Mouse (Mus musculus): ENCODE measurements around the gene Qsox1.

The Qsox1 gene

DNA sequence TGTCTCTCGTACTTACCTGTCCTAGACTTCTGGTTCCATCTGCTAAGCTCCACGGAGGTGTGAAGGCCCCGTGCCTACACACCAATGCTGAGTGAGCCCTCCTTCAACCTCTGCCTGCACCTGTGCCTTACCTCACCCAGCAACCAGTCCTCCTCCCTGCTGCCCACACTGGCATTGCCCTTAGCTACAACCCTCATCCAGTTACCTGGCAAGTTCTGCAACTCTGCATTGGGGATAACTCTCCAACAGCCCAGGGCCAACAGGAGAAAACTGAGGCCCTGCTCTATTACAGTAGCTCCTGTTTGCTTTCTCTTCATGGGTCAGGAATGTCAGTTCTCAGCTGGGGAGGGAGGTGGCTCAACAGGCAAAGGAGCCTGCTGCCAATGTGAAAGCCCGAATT, 14.7 kb downstream of the Qsox1 start:
- no peak for DNase-seq

DNA sequence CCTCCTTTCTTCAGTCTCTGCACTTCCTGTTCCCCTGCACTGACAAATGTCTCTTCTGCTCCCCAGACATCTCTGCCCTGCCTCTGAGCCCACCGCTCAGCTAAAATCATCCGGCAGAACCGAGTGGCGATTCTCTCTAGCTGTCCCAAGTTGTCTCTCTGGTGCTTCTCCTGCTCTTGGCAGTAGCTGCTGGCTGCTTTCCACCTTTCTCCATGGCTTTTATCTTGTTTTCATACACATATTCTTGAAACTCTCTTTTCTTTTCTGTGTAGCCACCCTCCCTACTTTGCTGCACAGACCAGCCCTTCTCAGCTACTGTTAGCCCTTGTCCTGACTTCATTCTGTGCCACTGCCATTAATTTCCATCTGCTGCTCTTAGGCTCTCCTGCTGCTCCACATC, 15.3 kb downstream of the Qsox1 start:
- DNase-seq = no peak

DNA sequence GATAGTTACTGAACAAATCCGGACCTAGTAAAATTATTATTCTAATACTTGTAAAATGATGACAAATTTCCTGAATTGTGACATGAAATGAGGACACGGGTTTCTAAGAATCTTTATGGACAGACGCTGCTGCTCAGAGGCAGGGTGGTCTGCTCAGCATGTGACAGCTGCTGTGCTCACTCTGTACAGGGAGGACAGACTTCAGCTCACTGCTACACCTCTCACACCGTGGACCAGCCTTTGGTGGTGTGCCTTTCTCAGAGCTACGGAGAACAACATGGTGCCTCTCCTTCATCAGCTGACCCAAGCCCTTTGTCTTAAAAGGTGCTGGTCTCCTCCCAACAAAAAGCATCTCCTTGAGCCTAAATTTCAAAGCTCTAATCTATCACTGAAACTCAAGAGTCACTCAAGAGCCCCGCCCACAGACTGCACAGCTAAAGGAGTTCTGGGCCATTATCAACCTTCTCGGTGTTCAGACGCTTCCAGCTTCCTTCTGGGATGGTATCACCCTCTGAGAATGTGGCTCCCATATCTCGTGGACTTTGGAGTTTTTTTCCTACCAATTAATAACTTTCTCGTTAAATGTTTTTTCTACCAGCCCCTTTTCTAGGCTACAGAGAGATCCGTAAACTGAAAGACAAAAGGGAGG, 15.8 kb downstream of the Qsox1 start:
- no peak for DNase-seq

DNA sequence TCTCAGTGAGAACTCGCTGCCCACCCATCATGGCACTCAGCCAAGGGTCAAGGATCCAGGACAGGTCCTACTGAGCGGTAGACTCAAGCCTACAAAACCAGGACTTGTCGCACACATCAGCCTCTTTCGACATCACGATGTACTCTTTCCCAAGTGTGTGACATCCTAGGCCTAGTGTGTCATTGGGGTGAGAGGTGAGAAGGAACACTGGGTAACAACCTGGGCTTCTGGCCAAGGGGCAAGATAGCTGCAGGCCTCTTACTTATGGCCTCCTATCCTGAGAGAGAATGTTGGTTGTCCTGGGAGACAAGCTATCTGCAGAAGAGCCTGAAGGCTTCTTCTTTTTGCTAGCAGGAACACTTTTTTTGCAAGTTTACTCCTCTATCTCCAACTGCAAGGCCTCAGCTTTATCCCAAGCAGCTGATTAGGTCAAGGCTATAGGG, 16.9 kb downstream of the Qsox1 start:
- DNase-seq = no peak

DNA sequence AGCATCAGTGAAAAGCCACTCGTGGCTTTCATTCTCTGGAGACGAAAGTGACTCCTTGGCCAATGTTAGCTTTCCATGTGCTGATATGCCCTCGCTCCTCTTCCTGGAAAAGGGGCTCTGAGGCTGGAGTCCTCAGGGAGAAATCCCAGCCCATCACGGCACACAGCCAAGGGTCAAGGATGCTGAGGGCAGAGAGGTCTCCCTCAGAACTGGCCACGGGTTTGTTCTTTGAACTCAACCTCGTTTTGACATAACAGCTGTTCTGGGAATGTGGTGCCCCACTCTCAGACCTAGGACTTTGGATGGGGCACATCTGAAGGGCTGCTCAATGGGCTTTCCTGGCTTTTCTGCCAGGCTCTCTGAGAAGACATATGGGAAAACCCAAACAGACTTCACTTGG, 17.8 kb downstream of the Qsox1 start:
- no peak for DNase-seq

DNA sequence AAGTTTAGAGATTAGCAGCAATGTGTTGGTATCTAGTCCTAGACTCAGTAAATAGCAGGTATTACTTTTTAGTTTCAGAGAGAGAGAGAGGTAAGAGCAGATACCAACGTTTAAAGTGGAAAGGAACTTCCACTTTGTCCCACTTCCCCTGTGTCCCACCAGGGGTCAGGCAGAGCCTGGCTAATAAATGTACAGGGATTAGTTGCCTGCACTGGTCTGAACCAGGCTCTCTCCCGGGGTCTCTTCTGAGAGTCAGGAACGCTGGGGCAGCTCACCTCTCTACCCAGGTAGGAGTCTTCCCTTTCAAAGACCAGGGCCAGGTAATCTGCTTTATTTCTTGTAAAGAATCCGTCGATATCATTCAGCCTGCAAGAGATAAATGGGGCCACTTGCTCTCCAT, 20.8 kb downstream of the Qsox1 start:
- no peak for DNase-seq

DNA sequence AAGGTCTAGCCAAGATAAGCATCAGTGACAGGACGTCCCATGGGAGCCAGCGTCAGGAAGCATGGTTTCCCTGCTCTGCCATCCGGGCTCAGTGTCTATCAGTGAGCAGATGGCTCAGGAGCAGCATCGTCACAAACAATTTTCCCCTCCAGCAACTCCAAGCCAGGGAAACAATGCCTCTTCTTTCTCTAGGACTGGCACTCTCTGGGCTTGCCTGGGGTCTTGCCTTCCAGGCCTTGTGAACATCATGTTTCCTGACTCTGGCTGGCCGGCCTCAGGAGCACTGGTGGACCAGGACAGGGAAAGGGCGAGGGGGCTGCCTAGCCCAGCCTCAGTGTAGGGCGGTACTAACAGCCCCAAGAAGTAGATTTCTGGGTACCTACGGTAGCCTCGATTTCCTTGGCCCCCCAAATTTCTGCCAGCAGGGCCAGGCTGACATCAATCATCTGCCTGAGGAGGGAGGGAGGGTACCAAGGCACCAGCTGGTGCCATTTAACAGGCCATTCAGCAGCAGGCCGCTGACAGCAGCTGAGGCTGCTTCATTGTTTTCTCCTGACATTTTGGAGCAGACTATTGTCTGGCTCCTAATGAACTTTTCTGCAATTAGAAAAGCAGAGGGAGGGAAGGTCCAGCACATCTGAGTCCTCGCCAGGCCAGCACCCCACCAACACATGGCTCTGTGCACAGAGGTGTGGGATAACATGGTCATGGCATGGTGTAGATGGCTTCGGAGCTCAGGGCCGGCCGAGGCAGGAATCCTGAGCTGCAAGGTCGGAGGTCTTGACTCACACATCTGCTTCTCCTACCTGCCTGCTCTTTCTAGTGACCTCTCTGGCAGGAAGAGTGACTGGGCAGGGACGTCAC, 22.3 kb downstream of the Qsox1 start:
- DNase-seq = no peak

DNA sequence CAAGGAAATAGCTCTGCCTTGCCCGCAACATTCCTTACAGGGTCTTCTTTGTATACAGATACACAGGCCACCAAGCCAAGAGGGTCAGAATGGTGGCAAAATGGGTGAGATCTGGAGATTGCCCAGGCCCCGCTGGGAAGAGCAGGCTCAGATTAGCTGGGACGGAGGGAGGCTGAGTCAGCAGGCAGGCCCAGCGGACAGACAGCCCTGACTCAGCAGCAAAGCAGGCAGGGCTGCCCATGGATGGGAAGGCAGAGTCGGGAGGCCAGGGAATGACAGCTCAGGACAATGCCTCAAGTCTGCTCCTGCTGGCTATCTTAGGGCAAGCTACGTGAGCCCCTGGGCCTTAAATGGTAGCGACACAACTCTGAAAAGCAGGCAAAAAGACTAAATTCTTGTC, 26.8 kb downstream of the Qsox1 start:
- DNase-seq = no peak

DNA sequence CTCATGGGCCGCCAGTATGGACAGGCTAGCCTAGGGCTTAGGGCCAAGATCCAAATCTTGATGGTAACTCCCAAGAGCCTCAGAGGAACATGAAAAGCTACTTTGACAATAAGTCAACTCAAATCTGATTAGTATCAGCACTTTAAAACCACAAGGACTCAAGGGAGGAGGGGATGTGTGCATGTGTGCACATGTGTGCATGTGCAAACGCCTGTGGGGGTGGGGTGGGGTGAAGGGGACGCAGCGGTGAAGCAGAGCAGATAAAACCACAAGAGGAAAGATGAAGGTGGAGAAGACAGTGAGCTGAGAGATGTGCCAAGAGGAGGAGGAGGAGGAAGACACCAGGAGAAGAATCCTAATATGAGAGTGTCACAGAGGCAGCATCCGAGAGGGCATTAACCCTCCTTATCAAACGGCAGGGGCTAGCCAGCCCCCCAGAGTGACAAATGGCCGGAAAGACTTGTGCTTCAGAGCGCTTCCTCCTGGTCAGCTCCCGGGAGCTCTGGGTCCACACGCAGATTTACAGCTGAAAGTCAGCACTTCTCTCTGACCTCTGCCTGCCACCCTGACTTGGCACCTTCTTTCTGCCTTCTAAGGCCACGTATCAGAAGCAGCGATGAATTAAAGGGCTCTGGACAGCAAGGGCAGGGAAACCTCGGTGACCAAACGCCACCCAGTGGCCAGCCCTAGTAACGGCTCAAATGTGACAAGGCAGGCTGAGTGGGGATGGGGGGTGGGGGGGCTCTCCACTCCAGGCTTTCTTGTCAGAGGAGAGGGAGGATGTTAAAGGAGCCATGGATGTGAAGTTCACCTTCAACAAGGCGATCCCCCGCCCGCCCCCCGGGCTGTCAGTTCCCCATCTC, 28.1 kb downstream of the Qsox1 start:
- peak; percentile 45 to 55 for DNase-seq

DNA sequence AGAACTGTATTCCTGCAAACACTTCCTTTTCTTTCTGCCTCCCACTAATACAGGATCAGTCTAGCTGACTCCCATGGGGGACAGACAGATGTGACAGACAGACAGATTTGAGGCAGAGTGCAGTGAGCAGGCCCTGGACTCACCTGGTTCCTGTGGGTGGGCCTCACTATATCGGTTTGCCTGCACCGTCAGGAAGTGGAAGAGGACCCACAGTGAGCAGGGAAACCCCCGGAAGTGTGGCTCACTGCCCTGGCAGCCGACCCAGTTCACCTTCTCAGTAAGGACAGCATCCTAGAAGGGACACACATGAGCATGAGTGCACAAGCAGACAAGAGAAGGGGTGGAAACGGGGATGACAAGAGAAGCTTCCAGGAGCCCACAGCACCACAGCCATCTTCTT, 30.3 kb downstream of the Qsox1 start:
- DNase-seq = peak; percentile 54 to 70

DNA sequence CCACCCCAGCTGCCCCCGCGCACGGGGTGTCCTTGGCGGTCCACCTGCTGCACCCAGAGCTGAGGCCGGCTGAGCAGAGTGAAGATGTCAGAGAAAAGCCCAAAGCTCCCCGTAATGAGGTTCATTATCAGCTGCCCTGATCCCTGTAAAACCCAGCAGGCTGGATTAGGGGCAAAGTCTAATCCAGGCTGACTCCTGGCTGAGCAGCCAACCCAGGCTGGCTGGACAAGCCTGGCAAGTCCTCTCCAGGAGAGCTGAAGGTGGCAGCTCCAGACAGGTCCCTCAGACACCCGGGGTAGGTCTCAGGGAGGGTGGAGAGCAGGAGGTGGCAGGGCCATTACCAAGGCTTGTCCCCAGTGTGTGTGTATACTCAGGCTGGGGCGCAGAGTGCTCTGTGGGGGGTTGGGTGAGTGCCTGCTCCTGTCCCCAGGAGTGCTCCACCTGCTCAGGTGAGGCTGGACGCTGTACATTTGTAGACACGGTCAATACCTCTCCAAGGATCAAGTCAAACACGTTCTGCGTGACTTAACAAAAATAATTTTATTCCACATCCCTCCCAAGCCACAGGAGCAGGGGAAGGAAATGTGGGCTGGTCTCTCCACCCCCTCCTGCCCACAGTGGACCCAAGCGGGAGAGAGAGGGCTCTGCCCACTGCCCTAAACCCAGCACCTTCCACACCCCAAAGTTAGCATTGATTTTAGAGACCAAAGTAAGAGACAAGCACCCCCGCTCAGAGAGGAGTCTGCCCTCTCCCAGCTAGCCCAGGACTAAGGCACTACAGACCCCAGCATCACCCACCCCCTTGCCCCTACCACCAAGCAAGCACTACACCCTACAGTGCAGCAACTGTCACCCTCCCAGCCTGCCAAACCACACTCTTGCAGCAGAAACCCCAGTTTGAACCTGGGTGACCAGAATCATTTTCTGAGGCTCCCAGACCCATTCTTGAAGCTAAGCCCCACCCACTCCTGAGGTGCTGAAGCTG, 34.8 kb downstream of the Qsox1 start:
- DNase-seq = no peak

DNA sequence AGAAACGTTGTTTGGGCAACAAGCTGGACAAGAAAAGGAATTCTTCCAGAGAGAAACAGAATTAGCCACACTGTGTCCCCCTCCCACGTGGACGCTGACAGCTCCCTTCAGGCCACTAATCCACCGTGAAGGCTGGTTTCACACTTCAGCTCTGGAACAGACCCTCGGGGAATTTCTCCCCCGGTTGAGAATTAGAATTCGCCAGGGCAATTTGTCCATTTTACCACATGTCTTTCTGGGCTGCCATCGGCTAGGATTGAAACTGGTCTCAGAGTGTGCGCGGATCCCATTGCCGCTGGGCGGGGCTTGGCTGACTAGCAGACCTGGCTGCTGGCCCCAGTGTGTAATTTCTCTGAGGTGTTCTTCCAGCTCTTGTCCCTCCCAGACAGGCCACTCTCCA, 53.5 kb downstream of the Qsox1 start:
- no peak for DNase-seq

DNA sequence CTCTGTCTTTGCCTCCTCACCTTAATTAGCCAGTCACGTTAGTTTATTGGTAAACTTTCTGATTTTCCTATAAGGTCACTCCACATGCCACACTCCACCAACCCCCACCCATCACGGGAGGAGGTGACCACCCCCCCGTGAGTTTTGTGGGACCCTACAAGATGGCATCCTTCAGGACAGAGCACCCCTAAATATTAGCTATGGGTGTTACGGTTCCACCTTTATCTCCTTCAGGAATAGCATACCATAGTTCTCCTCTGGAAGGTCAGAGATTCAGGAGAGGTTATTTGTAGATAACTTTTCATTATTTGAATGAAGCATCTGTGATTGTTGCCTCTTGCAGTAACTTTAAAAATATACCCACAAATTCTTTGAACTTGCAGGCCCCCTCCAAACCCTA, 54.0 kb downstream of the Qsox1 start:
- no peak for DNase-seq

DNA sequence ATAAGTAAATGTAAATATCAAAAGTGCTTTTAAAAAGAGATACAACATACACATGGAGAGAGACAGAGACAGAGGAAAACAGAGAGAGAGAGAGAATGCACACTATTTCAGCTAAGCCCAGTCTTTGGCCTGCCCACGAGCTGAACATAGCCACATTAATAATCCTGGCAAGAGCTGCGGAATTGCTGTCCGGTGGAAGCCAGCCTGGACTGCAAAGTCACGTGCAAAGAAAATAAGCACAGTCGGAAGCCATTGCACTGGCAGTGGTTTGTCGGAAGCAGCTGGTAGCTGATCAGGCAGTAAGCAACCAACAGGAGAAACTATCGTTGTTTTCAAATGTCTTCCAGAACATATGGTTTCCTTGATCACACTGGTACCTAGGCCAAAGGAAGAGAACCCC, 55.1 kb downstream of the Qsox1 start:
- DNase-seq = no peak

DNA sequence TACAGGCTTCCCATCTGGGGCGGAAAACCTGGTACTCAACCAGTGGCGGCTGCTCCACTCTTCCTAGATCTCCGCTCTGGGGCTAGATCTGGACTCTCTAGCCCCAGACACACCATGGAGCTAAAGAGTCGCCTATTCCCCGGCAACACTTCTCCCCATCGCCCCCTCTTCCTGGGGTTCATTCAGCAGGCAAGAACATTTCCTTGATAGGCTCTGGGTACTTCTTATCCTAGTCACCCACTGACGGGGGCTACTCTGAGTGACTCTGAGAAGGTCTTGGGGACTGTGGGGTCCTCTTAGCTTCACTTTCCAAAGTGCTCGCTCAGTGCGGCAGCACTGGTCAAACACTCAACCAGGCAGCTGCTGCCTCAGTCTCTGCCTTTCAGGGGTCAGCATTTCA, 59.3 kb downstream of the Qsox1 start:
- no peak for DNase-seq

DNA sequence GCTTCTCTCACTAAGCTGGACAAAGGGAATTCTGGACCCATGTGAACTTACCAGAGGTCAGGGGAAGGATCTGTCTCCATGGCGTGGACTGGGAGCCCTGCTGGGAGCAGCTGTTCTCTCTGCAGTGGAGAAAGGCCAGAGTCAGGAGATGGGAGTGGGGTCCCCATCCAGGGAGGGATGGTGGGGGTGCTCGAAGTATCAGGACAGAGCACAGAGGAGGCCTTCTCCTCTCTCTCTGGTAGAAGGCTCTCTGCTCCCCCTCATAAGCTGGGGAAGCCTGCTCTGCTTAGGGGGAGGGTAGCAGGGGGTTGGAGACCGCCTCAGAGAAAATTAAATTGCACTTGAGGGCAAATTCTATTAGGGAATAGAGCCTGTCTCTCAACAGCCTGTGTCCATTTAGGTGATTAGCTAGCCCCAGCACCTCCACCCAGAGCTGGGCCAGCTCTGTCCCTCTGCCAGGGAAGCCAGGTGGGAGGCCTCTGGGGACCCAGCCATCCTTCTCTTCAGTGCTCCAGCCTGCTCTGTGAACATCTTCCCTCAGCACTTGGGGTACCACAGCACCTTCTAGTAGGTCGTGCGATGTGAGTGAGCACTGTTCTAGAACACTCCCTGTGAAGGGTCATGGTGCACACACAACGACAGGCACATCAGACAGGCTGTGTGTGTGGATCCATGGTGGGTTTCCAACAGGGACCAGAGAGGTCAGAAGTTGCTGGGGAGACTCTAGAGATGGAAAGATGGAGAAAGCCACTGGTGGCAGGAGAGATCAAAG, 61.0 kb downstream of the Qsox1 start, which contains the start of gene Lhx4:
Gene Lhx4, minus strand, starts transcription at position 201 of the 772 bp plus-strand sequence.
- no peak for DNase-seq

DNA sequence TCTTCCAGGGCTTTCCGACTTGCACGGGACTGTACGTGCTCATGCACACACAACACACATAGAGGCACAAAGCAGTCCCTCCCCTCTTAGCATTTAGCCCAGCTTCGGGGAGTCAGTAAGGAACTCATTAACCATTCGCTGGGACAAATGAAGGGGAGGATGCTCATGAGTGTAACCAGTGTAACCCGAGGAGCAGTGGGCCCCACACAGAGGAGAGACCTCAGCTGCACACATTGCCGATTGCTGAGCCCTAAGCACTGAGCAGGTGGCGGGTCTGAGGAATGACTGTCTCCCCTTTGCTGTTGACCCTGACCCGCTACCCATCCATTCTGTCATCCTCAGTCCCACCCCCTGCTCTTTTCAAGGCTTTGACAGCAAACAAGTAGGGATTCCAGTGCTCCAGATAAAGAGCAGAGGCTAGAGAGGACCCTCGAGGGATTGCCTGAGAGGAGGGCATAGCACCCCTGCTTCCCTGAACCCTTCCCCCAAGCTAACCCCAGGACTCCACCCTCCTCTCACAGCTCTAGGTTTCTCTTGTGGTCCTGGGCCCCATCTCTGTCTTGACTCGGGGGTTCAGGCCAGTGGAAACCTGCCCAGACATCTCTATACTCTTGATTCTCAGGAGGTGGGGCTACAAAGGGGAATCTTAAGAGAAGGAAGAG, 62.0 kb downstream of the Qsox1 start:
- no peak for DNase-seq

DNA sequence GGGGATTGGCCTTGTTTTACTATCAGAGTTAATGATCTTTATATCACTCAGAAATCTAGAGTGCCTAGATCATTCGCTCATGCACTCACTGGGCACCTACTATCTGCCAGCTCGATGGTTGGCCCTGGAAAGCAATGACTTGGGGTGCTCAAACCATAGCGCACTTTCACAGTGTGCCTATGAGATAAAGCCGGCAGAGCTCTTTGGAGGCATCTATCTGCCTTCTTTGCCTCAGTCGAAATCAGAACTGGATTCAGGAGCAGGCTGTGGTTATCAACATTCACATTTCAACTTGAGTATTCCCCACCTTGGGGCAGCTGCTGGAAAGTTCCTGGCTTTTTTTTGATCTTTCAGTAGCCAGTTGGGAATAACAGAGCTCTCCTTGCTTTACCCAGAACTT, 64.8 kb downstream of the Qsox1 start:
- no peak for DNase-seq

DNA sequence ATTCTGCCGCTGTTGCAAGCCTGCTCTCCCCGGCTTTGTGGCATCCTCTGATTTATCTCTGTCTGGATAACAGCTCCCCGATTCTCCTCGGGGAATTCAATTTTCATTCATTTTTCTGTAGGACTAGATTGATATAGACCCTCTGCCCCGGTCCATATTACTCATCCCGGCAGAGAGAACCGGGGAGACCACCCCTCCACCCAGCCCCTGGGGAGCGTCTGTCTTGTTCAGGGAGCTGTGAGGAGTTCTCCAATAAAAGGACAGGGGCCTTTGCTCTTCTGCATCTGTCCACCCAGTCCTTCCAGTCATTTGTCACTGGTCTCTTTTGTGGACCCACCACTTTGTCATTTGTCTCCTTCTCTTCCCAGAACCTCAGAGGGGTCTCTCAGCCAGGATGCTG, 65.7 kb downstream of the Qsox1 start:
- DNase-seq = no peak

Data from thymus, postnatal 36 days (tissue).